Mouse (Mus musculus): ENCODE results near the gene Fblim1.

The Fblim1 gene

DNA sequence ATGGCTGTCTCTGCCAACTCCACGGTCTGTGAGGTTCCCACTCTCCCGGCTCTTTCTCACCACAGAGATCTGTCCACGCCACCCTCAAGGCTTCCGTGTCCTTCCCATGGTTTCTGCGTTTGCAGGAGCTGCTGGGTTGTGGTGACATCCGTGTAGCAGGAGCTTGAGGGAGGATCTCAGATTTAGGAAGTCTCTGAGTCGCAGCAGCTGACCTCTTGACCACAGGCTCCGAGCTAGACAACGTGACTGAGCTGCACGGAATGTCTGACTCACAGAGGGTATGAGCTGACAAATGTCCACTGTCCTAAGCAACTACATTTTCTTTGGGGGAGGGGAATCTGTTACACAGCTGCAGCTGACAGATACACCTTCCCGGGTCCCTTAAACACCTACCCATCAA lies at the start of gene Fblim1:
Fblim1 (minus strand) TSS at position 236 of the 400 bp plus-strand sequence.
- no peak for DNase-seq (ENCODE audit: low read depth)

DNA sequence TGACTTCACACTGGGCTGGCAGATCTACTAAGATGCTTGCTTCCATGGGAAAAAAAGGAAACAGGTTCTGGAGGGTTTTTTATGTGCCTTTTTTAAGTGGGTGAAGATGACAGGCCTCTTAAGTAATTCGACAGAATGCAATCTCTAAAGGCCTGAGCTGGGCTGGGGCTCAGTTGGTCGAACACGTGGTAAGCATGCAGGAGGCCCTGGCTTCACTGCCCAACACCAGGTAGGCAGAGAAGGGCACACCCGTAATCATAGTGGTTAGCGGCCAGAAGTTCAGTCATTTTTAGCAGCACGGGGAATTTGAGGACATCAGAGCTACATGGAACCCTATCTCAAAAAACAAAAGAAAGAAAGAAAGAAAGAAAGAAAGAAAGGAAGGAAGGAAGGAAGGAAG lies 48.6 kb upstream of the Fblim1 start:
- DNase-seq (ENCODE audit: low read depth) = no peak

DNA sequence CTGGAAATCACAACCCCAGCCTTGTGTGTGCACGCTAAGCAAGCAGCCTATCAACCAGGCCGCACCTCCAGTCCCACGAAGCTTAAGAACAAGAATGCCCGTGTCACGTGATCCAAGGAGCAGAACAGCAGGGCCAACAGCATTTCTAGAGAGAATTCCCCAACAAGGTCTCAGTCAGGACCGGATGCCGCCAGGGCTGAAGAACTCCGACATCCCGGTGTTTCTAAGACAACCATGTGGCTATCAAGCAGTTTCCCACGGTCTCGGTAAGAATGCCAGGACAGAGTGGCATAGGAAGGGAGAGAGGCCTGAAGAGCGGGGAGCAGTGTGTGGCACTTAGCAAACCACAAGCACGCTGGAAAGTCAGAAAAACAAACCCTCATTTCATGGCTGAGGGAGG lies 47.9 kb upstream of the Fblim1 start:
- no peak for DNase-seq (ENCODE audit: low read depth)

DNA sequence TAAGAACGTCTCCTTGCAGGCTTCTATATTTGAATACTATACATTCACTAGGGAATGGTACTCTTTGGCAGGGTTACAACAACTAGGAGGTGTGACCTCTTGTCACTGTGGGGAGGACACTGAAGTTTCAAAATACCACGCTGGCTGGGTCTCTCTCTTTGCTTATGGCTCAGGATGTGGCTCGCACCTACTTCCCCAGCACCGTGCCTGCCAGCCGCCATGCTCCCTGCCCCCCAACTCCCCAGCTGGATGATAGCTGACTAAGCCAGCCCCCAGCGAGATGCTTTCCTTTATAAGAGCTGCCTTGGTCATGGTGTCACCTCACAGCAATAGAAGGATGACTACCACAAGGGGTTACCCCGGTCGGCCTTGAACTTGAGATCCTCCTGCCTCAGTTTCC lies 47.1 kb upstream of the Fblim1 start:
- no peak for DNase-seq (ENCODE audit: low read depth)

DNA sequence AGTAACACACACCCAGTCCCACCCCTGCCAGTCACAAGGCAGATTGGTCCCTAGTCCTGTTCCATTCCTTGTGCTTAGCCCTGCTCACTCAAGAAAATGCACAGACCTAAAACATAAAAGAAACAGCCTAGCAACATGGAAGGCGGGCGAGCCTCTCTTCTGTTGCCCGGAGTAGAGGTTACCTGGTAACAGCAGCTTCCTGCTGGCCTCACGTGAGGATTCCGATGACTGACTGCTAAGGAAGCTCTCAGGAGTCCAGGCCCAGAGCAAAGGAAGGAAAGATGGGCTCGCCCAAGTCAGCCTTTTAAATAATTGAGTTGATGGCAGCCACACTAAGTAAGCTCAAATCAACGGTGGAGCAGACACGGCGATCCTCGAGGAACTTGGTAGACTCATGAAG lies 46.0 kb upstream of the Fblim1 start:
- DNase-seq (ENCODE audit: low read depth) = no peak

DNA sequence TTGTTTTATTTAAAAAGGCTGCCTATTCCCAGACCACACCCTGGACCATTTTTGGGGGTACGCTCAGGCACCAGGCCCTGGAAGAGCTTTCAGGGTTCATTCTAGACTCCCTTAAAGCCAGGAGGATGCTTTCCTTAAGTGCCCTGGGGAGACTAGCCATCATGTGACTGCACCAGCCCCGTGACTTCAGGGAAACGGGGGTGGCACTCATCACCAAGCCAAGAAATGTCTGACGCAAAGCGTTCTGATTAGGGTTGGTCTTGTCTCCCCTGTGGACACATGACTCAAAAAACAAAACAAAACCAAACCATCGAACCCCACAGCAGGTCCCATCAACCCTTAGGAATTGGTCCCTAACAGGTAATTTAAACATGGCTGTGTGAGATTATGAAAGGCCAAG lies 45.4 kb upstream of the Fblim1 start:
- no peak for DNase-seq (ENCODE audit: low read depth)

DNA sequence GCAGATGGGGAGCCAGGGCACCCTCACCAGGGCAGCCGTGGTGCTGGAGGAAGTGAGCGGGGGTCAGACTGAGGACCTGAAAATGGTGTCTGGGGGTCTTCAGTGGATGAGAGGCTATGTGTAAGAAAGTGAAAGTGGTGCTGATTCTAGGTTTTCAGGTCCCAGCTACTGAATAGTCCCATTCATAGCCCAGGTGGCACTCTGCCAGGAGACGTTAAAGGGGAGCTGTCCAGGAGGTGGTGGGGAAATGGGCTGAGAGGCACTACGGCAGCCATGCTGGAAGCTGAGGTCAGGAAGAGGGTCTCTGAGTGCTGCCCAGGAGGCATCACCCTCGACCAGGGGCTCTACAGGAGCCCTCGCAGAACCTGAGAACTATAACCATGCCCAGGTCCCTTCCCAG lies 43.3 kb upstream of the Fblim1 start:
- DNase-seq (ENCODE audit: low read depth) = no peak

DNA sequence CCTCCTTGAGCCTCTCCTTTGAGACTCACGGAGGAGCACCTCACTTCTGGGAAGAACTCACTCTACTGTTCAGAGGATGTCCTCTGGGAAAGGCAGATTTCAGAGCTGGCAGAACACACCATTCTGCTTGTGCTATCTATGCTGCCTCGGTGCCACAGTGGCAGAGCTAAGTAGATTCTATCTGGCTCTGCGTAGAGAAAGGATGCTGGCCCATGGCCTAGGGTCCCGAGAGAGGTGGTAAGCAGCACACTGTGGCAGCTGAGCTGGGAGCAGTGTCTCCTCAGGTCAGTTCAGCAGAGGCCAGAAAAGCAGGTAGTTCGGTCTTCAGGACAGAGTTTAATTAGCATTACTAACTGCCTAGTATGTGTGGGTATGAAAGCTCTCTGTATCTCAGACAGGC lies 42.4 kb upstream of the Fblim1 start:
- no peak for DNase-seq (ENCODE audit: low read depth)

DNA sequence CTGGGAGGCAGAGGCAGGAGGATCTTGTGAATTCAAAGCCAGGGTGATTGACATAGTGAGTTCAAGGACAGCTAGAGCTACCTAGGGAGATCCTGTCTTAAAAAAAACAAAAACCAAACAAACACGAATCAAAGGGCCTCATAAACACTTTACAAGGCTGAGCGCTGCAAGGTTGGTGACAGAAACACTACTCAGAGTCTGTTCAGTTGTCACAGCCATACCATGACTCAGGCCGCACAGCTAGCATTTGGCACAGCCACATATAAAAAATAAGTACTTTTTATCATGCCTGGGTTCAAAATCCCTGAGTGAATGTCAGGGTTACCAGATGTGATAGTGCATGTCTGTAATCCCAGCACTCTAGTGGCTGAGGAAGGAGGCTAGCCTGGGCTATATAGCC lies 41.3 kb upstream of the Fblim1 start:
- DNase-seq (ENCODE audit: low read depth) = no peak

DNA sequence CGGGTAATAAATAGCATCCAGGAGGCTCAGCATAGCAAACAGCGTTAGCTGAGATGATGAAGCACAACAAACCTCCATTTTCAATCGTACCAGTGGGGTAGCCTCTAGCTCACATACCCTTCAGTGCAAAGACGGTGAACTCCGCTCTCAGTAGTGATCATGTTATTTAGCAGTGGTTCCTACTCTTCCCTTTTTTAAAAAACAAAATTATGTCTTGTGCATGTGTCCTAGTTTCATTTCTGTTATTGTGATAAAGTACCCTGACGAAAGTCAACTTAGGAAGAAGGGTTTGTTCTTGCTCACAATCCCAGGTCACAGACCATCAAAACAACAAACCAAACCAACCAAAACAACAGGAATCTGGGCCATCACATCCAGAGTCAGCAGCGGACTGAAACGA lies 40.1 kb upstream of the Fblim1 start:
- DNase-seq (ENCODE audit: low read depth) = no peak

DNA sequence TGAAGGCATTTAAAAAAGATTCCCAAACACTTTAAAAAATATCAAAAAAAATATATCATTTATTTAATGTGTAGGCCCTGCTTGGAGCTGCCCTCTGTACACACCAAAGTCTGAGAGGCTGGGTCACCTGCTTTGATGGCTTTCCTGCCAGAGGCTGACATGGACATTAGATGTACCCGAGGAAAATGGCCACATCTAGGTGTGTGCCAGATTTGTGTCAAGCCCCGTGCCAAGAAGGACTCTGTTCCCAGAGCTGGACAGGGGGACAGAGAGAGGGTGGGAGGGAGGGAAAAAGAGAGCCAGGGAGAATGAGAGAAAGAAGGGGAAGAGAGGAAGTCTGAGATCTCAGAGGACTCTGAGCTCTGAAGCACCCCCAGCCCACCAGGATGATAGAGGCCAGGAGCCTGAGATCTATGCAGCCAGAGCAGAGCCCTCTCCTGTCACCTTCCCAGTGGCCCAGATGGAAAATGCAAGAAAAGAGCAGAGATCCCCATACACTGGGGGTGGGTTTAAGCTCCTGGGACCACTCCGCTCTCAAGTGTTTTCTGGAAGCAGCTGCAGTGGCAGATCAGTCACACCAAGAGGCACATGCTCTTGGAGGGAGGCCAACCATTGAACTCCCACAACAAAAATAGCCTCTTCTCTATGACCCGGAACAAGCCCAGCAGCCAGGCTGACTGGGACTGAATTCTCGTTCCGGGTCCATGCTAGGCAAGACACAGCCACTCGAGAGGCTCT lies 37.4 kb upstream of the Fblim1 start:
- DNase-seq (ENCODE audit: low read depth) = no peak

DNA sequence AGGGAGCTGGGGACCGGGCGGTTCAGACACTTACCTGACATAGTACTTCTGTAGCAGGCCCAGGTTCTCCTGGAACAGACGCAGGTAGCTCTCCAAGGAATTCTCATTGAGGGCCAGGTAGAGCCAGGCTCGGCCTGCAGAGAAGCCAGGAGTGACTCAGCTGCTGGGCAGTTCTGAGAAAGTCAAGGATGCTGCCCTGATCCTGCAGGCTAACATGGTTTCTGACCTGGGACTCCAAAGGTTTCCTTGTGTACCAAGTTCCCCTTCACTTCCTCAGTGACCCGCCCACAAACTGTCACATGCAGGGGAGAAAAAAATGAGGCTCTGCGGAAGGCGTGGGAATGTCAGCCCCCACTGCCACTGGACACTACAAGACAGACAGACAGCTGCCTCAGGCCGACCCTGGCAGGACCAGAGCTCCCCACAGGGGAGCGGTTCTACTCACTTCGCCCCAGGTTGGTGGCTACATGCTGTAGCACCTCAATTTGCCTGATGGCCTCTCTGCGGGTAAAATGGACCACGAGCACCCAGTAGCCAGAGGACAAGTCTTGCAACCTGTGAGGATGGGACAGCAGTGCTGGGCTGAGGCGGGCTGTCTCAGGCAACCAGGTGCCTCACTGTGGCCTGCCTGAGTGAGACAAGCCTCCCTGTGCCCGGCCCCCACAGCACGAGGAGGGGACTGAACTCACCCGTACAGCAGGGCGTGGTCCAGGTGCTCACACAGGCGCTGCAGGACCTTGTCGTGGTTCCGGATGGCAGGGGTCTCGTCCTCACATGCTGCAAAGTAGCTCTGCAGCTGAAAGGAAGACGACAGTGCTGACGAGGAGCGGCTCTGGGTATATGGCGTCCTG lies 36.3 kb upstream of the Fblim1 start:
- DNase-seq (ENCODE audit: low read depth) = no peak

DNA sequence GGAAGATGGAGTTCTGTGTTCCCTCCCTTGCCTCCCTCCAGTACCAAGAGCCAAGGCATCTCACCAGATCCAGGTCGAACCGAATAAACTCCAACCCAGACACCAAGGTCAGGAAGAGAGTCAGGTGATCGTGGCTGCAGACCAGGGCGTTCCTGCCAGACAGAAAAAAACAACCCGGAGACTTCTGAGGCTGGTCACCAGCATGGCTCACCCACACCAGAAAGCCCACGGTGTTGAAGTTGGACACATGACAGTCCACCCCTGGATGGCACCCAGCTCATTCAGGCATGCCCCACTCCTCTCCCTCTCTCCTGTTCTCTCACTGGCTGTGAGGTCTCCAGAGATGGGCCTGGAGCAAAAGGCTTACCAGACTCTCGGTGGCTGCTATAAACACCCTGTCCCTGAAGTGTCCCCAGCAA lies 35.5 kb upstream of the Fblim1 start:
- DNase-seq (ENCODE audit: low read depth) = no peak

DNA sequence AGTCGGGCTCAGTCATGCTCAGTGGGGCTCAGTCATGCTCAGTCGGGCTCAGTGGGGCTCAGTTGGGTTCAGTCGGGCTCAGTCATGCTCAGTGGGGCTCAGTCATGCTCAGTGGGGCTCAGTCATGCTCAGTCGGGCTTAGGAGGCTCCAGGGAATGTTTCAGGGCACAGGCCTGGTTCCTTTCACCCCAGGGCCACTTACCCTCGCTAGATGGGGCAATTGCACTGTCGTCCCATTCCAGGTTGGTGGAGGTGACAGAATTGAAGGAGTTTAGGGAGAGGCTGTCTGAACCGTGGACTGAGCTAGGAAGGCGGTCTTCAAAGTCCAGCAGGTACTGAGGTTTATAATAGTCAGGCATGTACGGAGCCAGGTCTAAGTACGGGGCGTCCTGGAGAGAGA lies 33.6 kb upstream of the Fblim1 start:
- no peak for DNase-seq (ENCODE audit: low read depth)

DNA sequence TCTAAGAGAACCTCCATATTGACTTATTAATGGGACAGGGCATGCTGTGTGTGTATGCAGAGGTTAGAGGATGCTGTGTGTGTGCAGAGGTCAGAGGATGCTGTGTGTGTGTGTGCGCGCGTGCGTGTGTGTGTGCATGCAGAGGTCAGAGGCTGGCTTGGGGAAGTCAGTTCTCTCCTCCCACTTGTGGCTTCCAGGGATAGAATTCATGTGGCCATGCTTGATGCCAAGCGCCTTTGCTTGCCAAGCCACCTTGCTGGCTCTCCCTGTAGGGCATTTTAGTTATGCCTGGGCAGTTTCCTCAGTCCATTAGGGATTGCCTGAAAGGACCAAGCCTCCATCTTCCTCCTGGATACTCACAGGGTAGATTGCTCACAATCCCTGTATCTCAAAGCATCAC lies 30.8 kb upstream of the Fblim1 start:
- no peak for DNase-seq (ENCODE audit: low read depth)

DNA sequence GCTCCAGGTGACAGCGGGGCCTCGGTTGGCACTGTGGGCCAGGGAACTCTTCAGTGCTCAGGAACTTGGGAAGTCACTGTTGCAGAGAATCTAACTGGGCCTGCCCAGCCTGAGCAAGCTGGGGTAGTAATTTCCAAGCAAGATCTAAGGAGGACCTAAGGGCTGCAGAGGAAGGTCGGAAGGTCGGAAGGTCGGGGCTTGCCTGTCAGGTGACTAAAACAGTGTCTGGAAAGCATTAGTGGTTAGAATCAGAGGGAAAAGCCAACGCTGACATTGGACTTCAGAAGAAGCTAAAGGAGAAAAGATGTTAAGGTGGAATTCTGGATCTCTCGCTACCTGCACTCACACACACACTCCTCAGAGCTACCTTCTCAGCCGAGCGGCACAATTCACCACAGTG lies 30.1 kb upstream of the Fblim1 start:
- no peak for DNase-seq (ENCODE audit: low read depth)

DNA sequence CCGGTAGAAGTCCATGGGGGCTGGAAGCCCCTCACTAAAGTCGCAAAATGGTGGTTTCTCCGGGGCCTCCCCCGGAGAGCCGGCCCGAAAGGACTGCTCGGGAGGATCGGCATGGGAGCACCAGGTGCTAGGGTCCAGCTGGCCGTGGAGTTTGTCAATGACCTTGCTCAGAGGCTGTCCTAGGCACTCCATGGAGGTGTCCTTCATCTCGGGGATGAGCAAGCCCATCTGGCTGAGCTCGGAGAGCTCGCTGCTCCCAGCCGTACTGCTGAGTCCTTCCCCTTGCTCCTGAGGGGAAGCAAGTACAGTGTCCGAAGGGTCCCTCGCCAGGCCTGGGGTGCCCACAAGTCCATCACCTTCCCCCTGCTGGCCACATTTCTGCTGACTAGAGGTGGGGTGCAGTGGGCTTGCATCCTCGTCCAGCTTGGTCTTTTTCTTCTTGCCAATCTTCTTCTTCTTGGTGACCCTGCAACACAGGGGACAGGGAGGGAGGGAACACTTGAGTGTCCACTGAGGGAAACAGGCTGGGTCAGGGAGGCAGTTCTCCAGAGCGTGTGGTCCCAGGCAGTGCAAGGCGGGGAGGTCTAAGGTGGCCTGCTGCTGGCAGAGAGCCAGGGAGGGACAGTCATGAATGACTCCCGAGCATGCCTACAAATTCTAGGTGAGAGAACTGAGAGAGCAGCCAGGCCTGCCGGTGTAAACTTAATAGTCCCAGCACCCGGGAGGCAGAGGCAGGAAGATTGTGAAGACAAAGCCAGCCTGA lies 26.4 kb upstream of the Fblim1 start:
- DNase-seq (ENCODE audit: low read depth) = no peak

DNA sequence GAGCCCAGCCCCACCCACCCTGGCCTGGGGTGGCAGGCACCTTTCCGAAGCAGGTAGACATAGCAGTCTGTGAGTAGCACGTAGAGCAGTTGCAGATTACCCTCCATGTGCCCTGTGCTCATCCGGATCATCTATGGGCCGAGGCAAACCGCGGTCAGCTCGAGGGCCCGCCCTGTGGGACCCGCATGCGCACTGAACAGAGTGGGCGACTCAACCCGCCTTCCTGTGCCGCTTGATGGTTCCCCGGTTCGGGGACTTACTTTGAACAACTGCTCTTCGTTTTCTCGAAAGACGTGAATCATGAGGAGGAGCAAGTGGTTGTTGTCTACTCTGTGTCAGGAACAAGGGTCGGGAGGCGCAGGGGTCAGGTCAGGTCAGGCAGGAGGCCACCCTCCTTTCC lies 25.4 kb upstream of the Fblim1 start:
- no peak for DNase-seq (ENCODE audit: low read depth)

DNA sequence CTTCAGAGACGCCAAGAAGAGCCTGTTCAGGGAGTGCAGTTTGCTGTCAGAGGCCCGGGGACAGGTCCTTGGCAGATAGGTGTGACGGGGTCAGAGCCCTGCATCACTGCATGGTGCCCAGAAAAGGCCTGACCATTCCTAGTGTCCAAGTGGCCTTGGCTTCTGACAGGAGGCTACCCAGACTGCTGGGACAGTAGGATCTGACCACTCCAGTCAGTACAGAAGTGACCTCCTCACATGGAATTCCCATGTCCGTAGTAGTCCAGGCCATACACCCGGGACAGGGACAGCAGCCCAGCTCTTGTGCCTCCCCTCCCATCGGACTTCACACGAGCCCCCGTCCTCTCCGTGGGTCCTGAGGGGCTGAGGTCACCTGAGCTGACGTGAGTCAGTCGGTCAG lies 24.1 kb upstream of the Fblim1 start:
- no peak for DNase-seq (ENCODE audit: low read depth)

DNA sequence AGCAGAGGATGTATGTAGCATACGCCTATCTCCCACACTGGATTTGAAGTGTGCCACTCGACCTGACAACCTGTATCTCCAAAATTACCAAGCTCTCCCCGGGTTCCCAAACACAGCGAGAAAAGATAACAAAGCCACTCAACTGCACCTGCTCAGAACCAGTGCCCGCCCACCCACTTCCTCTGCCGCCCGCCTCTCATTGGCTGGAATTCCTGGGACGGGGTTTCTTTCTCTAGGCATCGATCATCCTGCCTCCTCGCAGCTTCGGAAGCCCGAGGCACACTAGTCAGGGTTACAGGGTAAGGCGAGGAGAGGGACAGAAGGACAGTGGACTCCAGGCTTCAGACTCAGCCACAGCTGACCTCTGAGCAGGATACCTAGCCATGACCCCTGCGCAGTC lies 22.8 kb upstream of the Fblim1 start:
- DNase-seq (ENCODE audit: low read depth) = no peak

DNA sequence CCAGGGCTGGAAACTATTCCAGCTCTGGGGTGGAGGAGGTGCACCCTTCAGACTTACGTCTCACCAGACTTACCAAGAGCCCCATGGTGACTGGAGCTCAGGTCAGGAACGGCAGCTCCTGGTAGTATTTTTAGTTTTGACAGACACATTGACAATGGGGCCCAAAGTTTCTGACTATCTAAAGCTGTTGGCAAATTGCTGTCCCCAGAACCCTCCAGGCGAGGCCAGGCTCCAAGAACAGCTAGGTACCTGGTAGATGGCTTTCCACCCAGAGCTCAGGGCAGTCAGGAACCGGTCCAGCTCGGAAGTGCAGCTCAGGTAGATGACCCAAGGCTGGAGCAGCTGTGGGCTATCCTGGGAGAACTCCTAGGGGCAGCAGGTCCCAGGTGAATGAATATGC lies 21.6 kb upstream of the Fblim1 start:
- no peak for DNase-seq (ENCODE audit: low read depth)

DNA sequence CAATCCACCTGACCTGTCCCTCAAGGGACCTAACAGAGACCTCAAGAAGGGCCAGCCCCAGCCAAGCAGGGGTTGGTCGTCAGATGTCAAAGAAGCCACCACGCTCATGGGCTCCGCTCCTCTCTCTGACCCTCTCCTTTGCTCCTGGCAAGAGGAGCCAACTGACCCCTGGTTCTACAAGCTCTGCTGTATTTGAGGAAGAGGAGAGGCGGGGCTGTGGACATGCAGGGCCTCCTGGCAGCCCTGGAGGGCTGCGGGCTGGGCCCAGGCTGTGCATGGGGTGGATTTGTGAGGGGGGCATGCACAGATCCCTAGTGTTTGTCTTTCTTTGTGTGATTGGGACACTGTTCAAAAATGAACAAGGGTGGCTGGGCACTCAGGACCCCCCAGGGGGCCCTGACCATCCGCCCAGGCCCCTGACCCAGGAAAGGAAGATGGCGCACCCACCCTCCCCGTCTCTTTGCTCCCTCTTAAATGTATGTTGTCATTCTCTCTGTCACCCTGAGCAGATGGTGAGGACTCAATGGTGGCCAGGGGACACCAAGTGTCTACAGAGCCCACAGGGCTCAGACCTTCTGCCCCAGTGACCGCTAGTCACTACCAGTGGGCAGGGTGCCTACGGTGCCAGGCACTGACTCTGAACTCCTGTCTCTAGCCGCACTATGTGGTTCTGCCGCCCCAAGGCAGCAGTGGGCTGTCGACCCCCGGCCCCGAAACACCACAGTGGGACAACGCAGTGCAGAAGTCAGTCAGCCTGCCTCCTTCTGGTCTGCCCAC lies 20.1 kb upstream of the Fblim1 start:
- no peak for DNase-seq (ENCODE audit: low read depth)
